Comparison of ENCODE assay signal across 8 mouse cellular contexts in the genomic region with DNA sequence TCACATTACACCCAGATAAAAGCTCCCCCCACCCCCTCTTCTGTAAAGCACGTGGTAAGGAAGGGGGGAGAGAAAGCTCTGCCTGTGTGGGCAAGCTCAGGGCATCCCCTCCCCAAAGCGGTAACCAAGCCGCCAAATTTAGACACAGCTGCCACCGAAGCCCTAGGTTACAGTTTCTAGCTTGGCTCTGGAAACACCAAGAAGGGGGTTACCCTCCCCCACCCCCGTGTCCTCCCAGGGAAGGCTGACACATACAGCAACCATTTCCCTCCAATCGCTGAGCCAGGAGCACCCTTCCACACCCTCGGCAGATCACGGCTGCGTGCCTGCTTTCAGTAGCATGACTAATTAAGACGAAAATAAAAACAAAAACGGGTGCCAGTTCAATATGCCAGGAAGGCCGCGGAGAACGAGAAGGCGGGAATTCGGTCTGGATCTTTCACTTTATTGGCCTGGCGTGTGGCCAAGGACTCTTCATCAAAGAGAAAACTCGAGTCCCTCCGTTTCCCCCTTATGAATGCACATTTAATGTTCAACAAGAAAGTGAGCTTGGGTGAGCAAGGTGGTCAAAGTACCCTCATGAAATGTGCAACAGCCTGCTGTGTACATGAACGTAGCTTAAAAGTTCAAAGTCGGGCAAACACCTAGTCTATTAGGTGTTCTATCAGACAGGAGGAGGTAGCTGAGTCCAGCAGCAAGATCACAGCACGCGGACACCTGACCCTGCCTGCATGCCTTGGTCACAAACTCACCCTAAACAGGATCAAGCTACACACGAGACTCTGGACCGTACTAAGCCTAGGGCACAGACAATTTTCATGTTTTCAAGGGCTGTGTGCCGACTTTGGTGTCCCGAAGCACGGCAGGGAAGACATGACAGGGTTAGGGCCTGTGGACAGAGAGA. TPM values are rescaled to one million over a fixed set of nuclear protein-coding genes. Genes with fewer than 3 reads are reported as not detected.
A peak's percentile ranks its signal among the peaks of the same experiment; 100 is the strongest.
DNase-seq lines count a peak whose midpoint lies in the region; ATAC-seq and TF ChIP-seq lines count a peak whose summit lies in the region.

No protein-coding gene starts in this region.

- no peaks in the 10 kb centered on the region for H3K27me3 ChIP-seq in Patski
- H3K27me3 ChIP-seq in embryonic facial prominence, embryonic 14.5 days (replicated peaks; ENCODE audit: control insufficient read depth, insufficient read depth, low read length), result no peaks in the 10 kb centered on the region
- H3K27me3 ChIP-seq in kidney, embryonic 16.5 days (ENCODE audit: insufficient read depth, low read length), result no peaks in the 10 kb centered on the region
- no peaks in the 10 kb centered on the region for H3K27me3 ChIP-seq in stomach, embryonic 14.5 days (ENCODE audit: control insufficient read depth, insufficient read depth, low read length)

- H3K36me3 ChIP-seq in embryonic facial prominence, embryonic 14.5 days (ENCODE audit: control insufficient read depth, insufficient read depth, low read length), result no peaks in the 10 kb centered on the region
- H3K36me3 ChIP-seq in kidney, embryonic 16.5 days (ENCODE audit: insufficient read depth, low read length), result no peaks in the 10 kb centered on the region
- H3K36me3 ChIP-seq in stomach, embryonic 14.5 days (ENCODE audit: control insufficient read depth, insufficient read depth, low read length), result no peaks in the 10 kb centered on the region

- no peaks in the 10 kb centered on the region for H3K9me3 ChIP-seq in embryonic facial prominence, embryonic 14.5 days (ENCODE audit: control insufficient read depth, low read length)
- peaks cover 5% of the 10 kb centered on the region; the same call in 1 of the 2 replicates for H3K9me3 ChIP-seq in kidney, embryonic 16.5 days (ENCODE audit: low read length)
- H3K9me3 ChIP-seq in stomach, embryonic 14.5 days (ENCODE audit: control insufficient read depth, low read depth, low read length), result peaks cover 4% of the 10 kb centered on the region; the same call in 1 of the 2 replicates

- H3K4me3 ChIP-seq in layer of hippocampus, adult 2 months, result peak overlapping the region; percentile 6; the same call in 1 of the 2 replicates
- H3K4me3 ChIP-seq in embryonic facial prominence, embryonic 14.5 days (ENCODE audit: low read depth, low read length), result no peak overlapping the region; the same call in 1 of the 2 replicates
- peak overlapping the region; percentile 11; the same call in 1 of the 2 replicates for H3K4me3 ChIP-seq in kidney, embryonic 16.5 days (ENCODE audit: low read length)
- H3K4me3 ChIP-seq in stomach, embryonic 14.5 days (ENCODE audit: low read depth, low read length), result no peak overlapping the region

- ATAC-seq in Patski, result peak; percentile 27
- ATAC-seq in embryonic facial prominence, embryonic 14.5 days (ENCODE audit: low read depth), result no peak
- ATAC-seq in kidney, embryonic 16.5 days (ENCODE audit: low FRiP score, low TSS enrichment), result no peak
- no peak for ATAC-seq in stomach, embryonic 14.5 days (ENCODE audit: insufficient number of reproducible peaks, insufficient read depth, low FRiP score, low read depth)

- CTCF ChIA-PET in Patski (lab: Charles Lee), result interaction anchor here (0.7 to 6.6 kb wide), 11 partner anchors 10 to 207 kb away, joined by 3 to 153 read pairs (median 4); partner anchors contain the start of gene Vgll4

- peaks cover 20% of the 10 kb centered on the region for H3K4me1 ChIP-seq in embryonic facial prominence, embryonic 14.5 days (ENCODE audit: control insufficient read depth, insufficient read depth, low read length)
- peaks cover 29% of the 10 kb centered on the region for H3K4me1 ChIP-seq in kidney, embryonic 16.5 days (ENCODE audit: insufficient read depth, low read length)
- 0 out of 2 replicates have a peak, but pooled peaks cover 7% of the 10 kb centered on the region for H3K4me1 ChIP-seq in stomach, embryonic 14.5 days (ENCODE audit: control insufficient read depth, insufficient read depth, low read length)

- TF ChIP-seq CTCF in layer of hippocampus, adult 2 months (conservative IDR thresholded peaks at IDR 0.05), result no peak
- TF ChIP-seq CTCF in Patski (IDR thresholded peaks at IDR 0.05), result no peak

- peak overlapping the region; percentile 64; the same call in 1 of the 2 replicates for H3K27ac ChIP-seq in layer of hippocampus, adult 2 months
- H3K27ac ChIP-seq in embryonic facial prominence, embryonic 14.5 days (replicated peaks; ENCODE audit: low read depth, low read length), result peak overlapping the region; percentile 41; the same call in 1 of the 2 replicates
- peak overlapping the region; percentile 83 for H3K27ac ChIP-seq in kidney, embryonic 16.5 days (ENCODE audit: low read length)
- peak overlapping the region; percentile 55; the same call in 1 of the 2 replicates for H3K27ac ChIP-seq in stomach, embryonic 14.5 days (ENCODE audit: low read length)

- H3K4me2 ChIP-seq in embryonic facial prominence, embryonic 14.5 days (ENCODE audit: low read depth, low read length), result peak overlapping the region; percentile 35
- H3K4me2 ChIP-seq in kidney, embryonic 16.5 days (replicated peaks; ENCODE audit: low read depth, low read length), result peak overlapping the region; percentile 28; the same call in 1 of the 2 replicates
- H3K4me2 ChIP-seq in stomach, embryonic 14.5 days (replicated peaks; ENCODE audit: low read depth, low read length), result no peak overlapping the region

- in situ Hi-C loops in Patski (cut with MboI; ENCODE audit: low pct_unique_long_range_greater_than_20kb), result loop anchor here (5.0 to 25.0 kb wide), 3 partner anchors 36 to 331 kb away; partner anchors contain the start of genes Timp4 and Vgll4

- no peak overlapping the region for H3K9ac ChIP-seq in embryonic facial prominence, embryonic 14.5 days (ENCODE audit: low read depth, low read length)
- peak overlapping the region; percentile 5; the same call in 1 of the 2 replicates for H3K9ac ChIP-seq in kidney, embryonic 16.5 days (replicated peaks; ENCODE audit: low read length)
- H3K9ac ChIP-seq in stomach, embryonic 14.5 days (replicated peaks; ENCODE audit: low read depth, low read length), result no peak overlapping the region

- POLR2A ChIA-PET in Patski (lab: Charles Lee), result interaction anchor here (0.5 to 5.4 kb wide), 4 partner anchors 18 to 74 kb away, joined by 3 to 35 read pairs (median 4); partner anchors contain the start of gene Vgll4

- WGBS in embryonic facial prominence, embryonic 14.5 days, result 42% methylated on average over 28 of the region's 28 CpGs
- WGBS in kidney, embryonic 16.5 days, result 38% methylated on average over 28 of the region's 28 CpGs
- 70% methylated on average over 28 of the region's 28 CpGs for WGBS in stomach, embryonic 14.5 days

- peak; percentile 53 to 60 for DNase-seq in layer of hippocampus, adult 2 months (ENCODE audit: low spot score in 2 of 2)
- DNase-seq in layer of hippocampus, adult 9-10 months (ENCODE audit: low spot score), result no peak
- DNase-seq in Patski (ENCODE audit: low read depth, low spot score), result no peak
- peak; percentile 77 for DNase-seq in embryonic facial prominence, embryonic 14.5 days (ENCODE audit: low spot score)
- no peak for DNase-seq in yolk sac, embryonic 10.5 days (ENCODE audit: low spot score)
- DNase-seq in urinary bladder, postnatal 10 days (ENCODE audit: low spot score), result no peak

RNA-seq across cellular contexts. Expression of gene Vgll4, which starts 38.3 kb away (rescaled TPM):
- total RNA-seq in layer of hippocampus, adult 2 months (2021), result 10 to 100 TPM; 44.2 to 44.8 TPM
- 98.0 TPM for polyA plus RNA-seq in Patski (2021)
- 76.8 and 80.2 TPM in 2 replicates for polyA plus RNA-seq in embryonic facial prominence, embryonic 14.5 days (2014; fragmentation: Nextera tagmentation; extraction: Ambion mirVana)
- polyA plus RNA-seq in kidney, embryonic 16.5 days (2015; fragmentation: Nextera tagmentation; extraction: Ambion mirVana), result 114 and 123 TPM in 2 replicates
- 82.0 and 84.9 TPM in 2 replicates for polyA plus RNA-seq in stomach, embryonic 14.5 days (2014; fragmentation: Nextera tagmentation; extraction: Ambion mirVana)

Comparison
In these comparisons a context has a peak if more than half of its experiments do, and no peak if none do; other contexts are left out.
1. DNase-seq: peak in layer of hippocampus, adult 2 months (2 of 2) and embryonic facial prominence, embryonic 14.5 days (single experiment); none in layer of hippocampus, adult 9-10 months (single experiment), Patski (single experiment), yolk sac, embryonic 10.5 days (single experiment) and urinary bladder, postnatal 10 days (single experiment).
2. H3K4me3 ChIP-seq: peak in layer of hippocampus, adult 2 months (single experiment) and kidney, embryonic 16.5 days (single experiment); none in embryonic facial prominence, embryonic 14.5 days (single experiment) and stomach, embryonic 14.5 days (single experiment).
3. Peak in every context shown above with its lines, with median percentiles within 50 percentile points of each other: H3K27ac ChIP-seq.